Mouse (Mus musculus) heart, embryonic 14.5 days (tissue): ENCODE measurements at regions not wholly inside any gene's neighbourhood (a gene's known extent, or its start where the extent isn't known, plus 50 kb on each side); places are given as distances from the start of the nearest gene placed in this dataset.
A peak's percentile ranks its signal among the peaks of the same experiment; 100 is the strongest.

Experiments used
- ATAC-seq: fragments of 200-750 bp; cut with Nextera tagmentation; 2 replicates; pipeline ENCODE4 v1.8.0; 2017; ENCODE audit warnings: low read depth, moderate TSS enrichment; ENCODE audit not compliant: insufficient number of reproducible peaks, insufficient read depth, low FRiP score
- H3K27ac ChIP-seq, 2 experiments: fragments of 200-500 bp in 1 of 2; fragments of 300-500 bp in 1 of 2; sonication (generic) in 1 of 2; replicated peaks in 1 of 2; 2 replicates each; pipeline ENCODE4 v1.5.1; 2012 to 2014; ENCODE audit warnings: low read depth in 2 of 2, low read length in 2 of 2, control low read depth in 1 of 2, mild to moderate bottlenecking in 1 of 2, mixed read lengths in 1 of 2; ENCODE audit not compliant: control insufficient read depth in 1 of 2, insufficient read depth in 1 of 2
- H3K27me3 ChIP-seq: fragments of 300-500 bp; sonication (generic); 2 replicates; pipeline ENCODE4 v1.6.1; 2014; ENCODE audit warnings: mild to moderate bottlenecking, low read length, control low read depth; ENCODE audit not compliant: control insufficient read depth, insufficient read depth
- H3K36me3 ChIP-seq: fragments of 300-500 bp; sonication (generic); 2 replicates; pipeline ENCODE4 v1.6.1; 2014; ENCODE audit warnings: mild to moderate bottlenecking, control low read depth, low read length, mixed read lengths; ENCODE audit not compliant: control insufficient read depth, insufficient read depth
- H3K4me1 ChIP-seq, 2 experiments: fragments of 200-500 bp in 1 of 2; fragments of 300-500 bp in 1 of 2; sonication (generic) in 1 of 2; 2 replicates each; pipeline ENCODE4 v1.6.1; 2012 to 2014; ENCODE audit warnings: low read length in 2 of 2, control low read depth in 1 of 2, mixed read lengths in 1 of 2; ENCODE audit not compliant: control insufficient read depth in 2 of 2, insufficient read depth in 2 of 2
- H3K4me2 ChIP-seq: fragments of 300-500 bp; sonication (generic); 2 replicates; pipeline ENCODE4 v1.6.1; 2014; ENCODE audit warnings: mild to moderate bottlenecking, low read length
- H3K4me3 ChIP-seq, 2 experiments: fragments of 200-500 bp in 1 of 2; fragments of 300-500 bp in 1 of 2; sonication (generic) in 1 of 2; 2 replicates each; pipeline ENCODE4 v1.5.1; 2012 to 2014; ENCODE audit warnings: low read length in 2 of 2, mild to moderate bottlenecking in 2 of 2, control low read depth in 1 of 2, low read depth in 1 of 2, moderate library complexity in 1 of 2; ENCODE audit not compliant: control insufficient read depth in 1 of 2, insufficient read depth in 1 of 2
- H3K9ac ChIP-seq: fragments of 300-500 bp; sonication (generic); 2 replicates; pipeline ENCODE4 v1.6.1; 2014; ENCODE audit warnings: mild to moderate bottlenecking, low read length
- H3K9me3 ChIP-seq: fragments of 300-500 bp; sonication (generic); 2 replicates; pipeline ENCODE4 v1.6.1; 2016; ENCODE audit warnings: low read length, control low read depth; ENCODE audit not compliant: control insufficient read depth
- WGBS: fragments of 180-500 bp; shearing (Covaris S2); extraction: QIAGEN DNeasy Blood & Tissue Kit; methylation state at CpG from one replicate; pipeline ENCODE4 v1.1.7; 2014; 5-methylcytosine and 5-hydroxymethylcytosine counted together

DNA sequence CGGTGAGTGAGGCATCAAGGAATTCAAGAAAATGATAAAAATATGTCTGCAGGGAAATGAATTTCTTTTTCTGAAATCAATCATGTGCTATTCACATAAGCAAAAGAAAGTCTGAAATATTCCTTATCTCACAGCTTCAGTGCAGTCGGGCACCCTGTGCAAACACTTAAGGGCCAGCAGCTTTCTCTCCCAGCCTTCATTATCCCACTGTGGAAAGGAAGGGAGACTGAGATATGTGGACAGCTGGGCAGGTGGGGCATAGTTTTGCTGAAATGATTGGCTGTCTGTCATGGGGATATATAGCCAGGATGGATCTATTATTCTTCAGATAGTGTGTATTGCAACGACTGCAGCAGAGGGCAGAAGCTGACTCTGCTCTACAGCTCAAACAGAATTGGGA is 305.9 kb downstream of the Galc start:
- no peak overlapping the region for H3K9ac ChIP-seq
- no peaks in the 10 kb centered on the region for H3K36me3 ChIP-seq
- WGBS = 64% methylated on average over 3 of the region's 3 CpGs
- ATAC-seq = no peak
- no peak overlapping the region for H3K4me2 ChIP-seq
- H3K9me3 ChIP-seq = no peaks in the 10 kb centered on the region
- H3K27ac ChIP-seq = no peak overlapping the region
- H3K4me1 ChIP-seq = no peaks in the 10 kb centered on the region
- no peaks in the 10 kb centered on the region for H3K27me3 ChIP-seq
- H3K4me3 ChIP-seq = no peak overlapping the region

DNA sequence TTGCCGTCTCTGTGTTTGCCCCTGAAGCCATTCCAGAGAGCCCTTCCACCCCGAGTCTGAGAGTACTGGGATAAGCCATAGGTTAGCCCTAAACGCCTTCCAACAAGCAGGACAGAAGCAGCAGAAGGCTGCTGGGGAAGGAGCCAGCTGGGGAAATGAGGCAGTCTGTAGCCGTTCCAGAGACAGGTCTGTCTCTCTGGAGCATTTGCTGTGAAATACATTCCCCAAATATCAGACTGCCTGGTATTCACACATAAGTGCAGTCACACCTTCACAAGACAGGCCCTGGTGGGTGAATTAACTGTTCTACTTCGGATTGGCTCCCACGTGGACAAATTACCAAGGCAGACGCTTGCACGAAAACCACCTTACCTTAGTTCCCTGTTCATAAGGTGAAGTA is 307.1 kb downstream of the Galc start:
- H3K27me3 ChIP-seq = no peaks in the 10 kb centered on the region
- H3K9me3 ChIP-seq = no peaks in the 10 kb centered on the region
- no peak overlapping the region for H3K4me2 ChIP-seq
- 71% methylated on average over 8 of the region's 8 CpGs for WGBS
- H3K27ac ChIP-seq = no peak overlapping the region
- ATAC-seq = no peak
- no peak overlapping the region for H3K9ac ChIP-seq
- H3K4me1 ChIP-seq = no peaks in the 10 kb centered on the region
- H3K36me3 ChIP-seq = no peaks in the 10 kb centered on the region
- no peak overlapping the region for H3K4me3 ChIP-seq

DNA sequence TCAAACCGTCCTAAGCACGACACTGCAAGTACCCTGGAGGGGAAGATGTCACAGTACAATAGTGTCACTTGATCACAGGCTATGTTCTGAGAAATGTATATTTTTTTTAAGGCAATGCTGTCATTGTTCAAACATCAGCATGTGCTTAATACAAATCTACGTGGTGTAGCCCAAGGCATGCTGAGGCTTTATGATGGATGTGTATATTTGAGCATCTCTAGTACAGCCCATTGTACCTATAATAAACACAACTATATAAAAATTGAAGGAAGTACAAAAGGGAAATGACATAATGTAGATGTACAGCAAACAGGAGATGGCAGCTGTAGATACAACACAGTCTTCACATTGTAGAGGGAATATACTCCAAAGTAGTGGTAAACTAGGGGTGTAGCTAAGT is 309.2 kb downstream of the Galc start:
- H3K27ac ChIP-seq = no peak overlapping the region
- no peak for ATAC-seq
- H3K4me3 ChIP-seq = no peak overlapping the region
- no peak overlapping the region for H3K9ac ChIP-seq
- no peaks in the 10 kb centered on the region for H3K4me1 ChIP-seq
- whole genome bisulfite sequencing = 74% methylated on average over 3 of the region's 3 CpGs
- H3K27me3 ChIP-seq = no peaks in the 10 kb centered on the region
- no peak overlapping the region for H3K4me2 ChIP-seq
- no peaks in the 10 kb centered on the region for H3K9me3 ChIP-seq
- no peaks in the 10 kb centered on the region for H3K36me3 ChIP-seq

DNA sequence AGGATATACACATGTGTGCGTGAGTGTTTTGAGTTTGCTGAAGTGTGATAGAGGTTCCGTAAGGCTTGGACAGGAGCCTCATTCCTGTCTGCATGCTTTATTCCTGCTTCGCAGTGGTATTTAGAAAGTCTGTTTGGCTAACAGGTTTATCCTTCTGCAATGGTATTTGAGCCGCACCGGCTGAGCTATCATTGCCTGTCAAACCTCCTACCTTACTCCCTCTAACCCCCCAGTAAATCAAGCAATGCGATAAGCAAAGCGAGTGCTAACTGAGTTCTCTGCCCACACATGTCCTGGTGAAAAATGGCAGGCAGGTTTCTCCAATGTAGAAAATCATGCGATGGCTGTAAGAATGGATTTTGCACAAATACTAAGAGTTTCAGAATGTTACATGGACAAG is 311.8 kb downstream of the Galc start:
- H3K27ac ChIP-seq = no peak overlapping the region
- no peak overlapping the region for H3K4me2 ChIP-seq
- no peaks in the 10 kb centered on the region for H3K36me3 ChIP-seq
- H3K9me3 ChIP-seq = no peaks in the 10 kb centered on the region
- WGBS = 69% methylated on average over 8 of the region's 8 CpGs
- ATAC-seq = no peak
- no peaks in the 10 kb centered on the region for H3K27me3 ChIP-seq
- H3K4me1 ChIP-seq = no peaks in the 10 kb centered on the region
- no peak overlapping the region for H3K4me3 ChIP-seq
- H3K9ac ChIP-seq = no peak overlapping the region

DNA sequence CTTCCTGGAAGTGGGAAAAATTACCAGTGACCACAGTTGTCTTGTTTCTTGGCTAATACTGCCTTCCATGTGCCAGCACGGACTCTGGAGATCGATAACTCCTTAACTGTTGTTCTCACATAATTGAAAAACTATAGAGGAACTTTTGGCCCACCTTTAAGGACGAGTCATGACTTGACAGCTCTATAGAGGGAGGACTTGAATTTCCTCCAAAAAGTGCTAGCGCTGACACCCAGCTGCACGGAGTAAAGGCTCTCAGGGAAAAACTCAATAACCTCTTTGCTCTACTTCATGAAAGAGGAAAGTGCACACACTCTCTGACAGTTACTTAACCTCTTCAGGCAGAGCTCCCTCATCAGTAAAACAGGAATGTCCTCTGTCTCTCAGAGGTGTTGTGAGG is 320.9 kb downstream of the Galc start:
- Histone ChIP-seq H3K9me3 (no peaks in the 10 kb centered on the region), H3K4me1 (peaks cover 0 to 8% of the 10 kb centered on the region in 2 experiments; a peak in 1 of 4 replicates), H3K4me2 (0 out of 2 replicates have a peak overlapping the region, but pooled peaks have one; percentile 1), H3K27me3 (no peaks in the 10 kb centered on the region), H3K9ac (no peak overlapping the region), H3K27ac (peak overlapping the region; percentile 0 to 23; a peak in 1 of 4 replicates), H3K36me3 (no peaks in the 10 kb centered on the region), H3K4me3 (no peak overlapping the region)
- ATAC-seq = no peak
- WGBS = 60% methylated on average over 5 of the region's 5 CpGs

DNA sequence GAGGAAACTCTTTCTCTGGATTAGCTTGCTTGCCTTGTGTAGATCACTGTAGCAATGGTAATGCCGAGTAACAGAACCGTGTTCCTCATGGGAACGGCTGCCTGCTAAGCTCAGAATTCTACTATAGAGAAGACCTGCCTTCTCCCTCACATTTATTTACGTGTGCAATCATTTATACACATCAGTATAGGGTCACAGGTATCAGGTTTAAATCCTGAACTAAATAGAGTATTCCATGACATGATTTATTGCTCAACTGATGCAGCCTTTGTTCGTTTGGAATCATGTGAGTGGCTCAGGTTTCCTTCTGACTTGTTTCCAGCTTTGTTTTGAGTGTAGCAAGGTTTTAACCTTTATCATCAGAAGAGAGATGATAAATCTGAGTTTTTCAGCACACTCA is 329.4 kb downstream of the Galc start:
- Histone ChIP-seq H3K27me3 (no peaks in the 10 kb centered on the region), H3K36me3 (no peaks in the 10 kb centered on the region), H3K4me3 (no peak overlapping the region), H3K27ac (no peak overlapping the region), H3K9ac (no peak overlapping the region), H3K4me1 (no peaks in the 10 kb centered on the region), H3K9me3 (no peaks in the 10 kb centered on the region), H3K4me2 (no peak overlapping the region)
- no peak for ATAC-seq
- WGBS = 75% methylated on average over 5 of the region's 5 CpGs

DNA sequence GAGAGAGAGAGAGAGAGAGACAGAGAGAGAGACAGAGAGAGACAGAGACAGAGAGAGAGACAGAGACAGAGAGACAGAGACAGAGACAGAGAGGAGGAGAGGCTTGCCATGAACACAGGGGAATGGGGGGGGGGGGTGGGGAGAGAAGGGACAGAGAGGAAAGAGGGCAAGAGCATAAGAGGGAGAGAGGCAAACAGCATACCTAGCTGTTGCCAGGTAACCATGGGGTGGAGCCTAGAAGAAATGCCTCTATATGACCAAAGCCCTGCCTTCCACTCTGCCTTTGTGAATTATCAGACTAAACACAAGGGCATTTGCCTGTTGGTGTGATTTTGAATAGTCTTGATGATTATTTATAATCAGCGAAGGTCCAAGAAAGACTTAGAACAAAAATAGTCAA is 332.2 kb downstream of the Galc start:
- H3K9ac ChIP-seq = no peak overlapping the region
- 95% methylated on average over 1 of the region's 1 CpGs for WGBS
- H3K4me1 ChIP-seq = no peaks in the 10 kb centered on the region
- no peaks in the 10 kb centered on the region for H3K27me3 ChIP-seq
- ATAC-seq = no peak
- H3K9me3 ChIP-seq = no peaks in the 10 kb centered on the region
- H3K4me2 ChIP-seq = no peak overlapping the region
- no peak overlapping the region for H3K27ac ChIP-seq
- no peak overlapping the region for H3K4me3 ChIP-seq
- no peaks in the 10 kb centered on the region for H3K36me3 ChIP-seq

DNA sequence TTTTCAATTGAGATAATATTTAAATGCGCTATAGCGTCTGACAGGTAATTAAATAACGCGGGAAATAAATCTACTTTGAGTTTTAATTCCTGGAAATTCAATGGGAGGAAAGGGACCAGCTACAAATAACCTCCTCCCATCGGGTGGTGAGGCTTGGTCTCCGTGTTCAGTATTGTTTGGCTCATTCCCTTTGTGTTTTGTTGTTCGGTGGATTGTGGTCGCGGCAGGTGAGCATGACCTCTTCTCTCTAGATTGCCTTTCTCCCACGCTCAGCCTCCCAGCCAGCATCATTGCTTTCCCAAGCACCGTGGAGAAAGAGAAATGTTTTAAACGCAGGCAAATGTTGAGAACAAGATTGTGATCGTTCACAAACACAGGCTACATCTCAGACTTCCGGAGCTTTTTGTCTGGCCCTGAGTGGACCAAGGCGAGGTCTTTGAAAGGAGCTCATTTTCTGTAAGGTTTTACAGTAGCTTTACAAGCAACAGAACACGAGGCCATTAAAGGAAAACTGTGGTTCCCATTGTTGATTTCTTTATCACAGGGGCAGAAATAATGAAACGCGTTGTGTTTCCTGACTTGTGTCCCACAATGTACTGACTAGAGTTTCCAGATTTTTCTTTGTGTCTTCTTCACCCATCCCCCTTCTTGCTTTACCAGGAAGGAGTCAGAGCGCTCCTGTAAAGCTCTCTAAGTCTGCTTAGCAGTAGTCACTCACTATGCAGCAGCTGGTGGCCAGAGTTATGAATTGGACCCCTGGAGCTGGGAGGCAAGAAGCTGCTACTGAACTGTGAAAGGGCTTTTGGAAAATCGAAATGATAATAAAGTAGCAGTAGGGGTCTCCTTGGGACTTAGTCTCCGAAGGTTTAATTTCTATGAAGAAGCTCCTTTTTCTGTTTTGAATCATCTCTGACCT is 337.7 kb downstream of the Galc start:
- Histone ChIP-seq H3K4me2 (no peak overlapping the region), H3K27me3 (no peaks in the 10 kb centered on the region), H3K27ac (no peak overlapping the region), H3K4me3 (no peak overlapping the region), H3K36me3 (no peaks in the 10 kb centered on the region), H3K9ac (no peak overlapping the region), H3K9me3 (no peaks in the 10 kb centered on the region), H3K4me1 (no peaks in the 10 kb centered on the region)
- WGBS = 71% methylated on average over 21 of the region's 21 CpGs
- ATAC-seq = no peak
